Mouse (Mus musculus) inflammation-experienced regulatory T-cells, adult 6 months (primary cell): ENCODE data around the gene Sphk1. TPM values are rescaled to one million over a fixed set of nuclear protein-coding genes. Genes with fewer than 3 reads are reported as not detected.
A peak's percentile ranks its signal among the peaks of the same experiment; 100 is the strongest.

Source experiments
- ATAC-seq: one replicate; pipeline ENCODE4 v1.8.0; 2017
- polyA plus RNA-seq, 3 experiments: library from polyadenylated mRNA; unstranded; fragments of 100-300 nt; shearing (Covaris generic); gene quantifications; one replicate each; pipeline ENCODE4 v1.2.1; 2017

The Sphk1 gene
- polyA plus RNA-seq, 3 experiments from 2014 or later = not detected

- no peak for ATAC-seq
These were observed 22.0 kb upstream of the Sphk1 start for GRCm38 (mm10) chr11:116508689-116509088.

GRCm38 (mm10) chr11:116511301-116511868 is 19.3 kb upstream of the Sphk1 start:
- no peak for ATAC-seq

- ATAC-seq = no peak
These were observed 18.6 kb upstream of the Sphk1 start for GRCm38 (mm10) chr11:116512154-116512553.

GRCm38 (mm10) chr11:116512987-116513386 is 17.7 kb upstream of the Sphk1 start:
- no peak for ATAC-seq

GRCm38 (mm10) chr11:116513531-116514038 is 17.1 kb upstream of the Sphk1 start:
- ATAC-seq = no peak

- no peak for ATAC-seq
These were observed 15.2 kb upstream of the Sphk1 start for GRCm38 (mm10) chr11:116515330-116516020.

- no peak for ATAC-seq
These were observed 12.2 kb upstream of the Sphk1 start for GRCm38 (mm10) chr11:116518482-116518881.

- no peak for ATAC-seq
These were observed 9.6 kb upstream of the Sphk1 start for GRCm38 (mm10) chr11:116521143-116521542.

- ATAC-seq = no peak
These were observed 8.7 kb upstream of the Sphk1 start for GRCm38 (mm10) chr11:116522046-116522445.

GRCm38 (mm10) chr11:116522886-116523698 is 7.6 kb upstream of the Sphk1 start:
- no peak for ATAC-seq

GRCm38 (mm10) chr11:116523699-116524189 is 7.0 kb upstream of the Sphk1 start:
- no peak for ATAC-seq

- no peak for ATAC-seq
These were observed 1.9 kb upstream of the Sphk1 start for GRCm38 (mm10) chr11:116528636-116529320.

GRCm38 (mm10) chr11:116531371-116532191 is 856 bp downstream of the Sphk1 start:
- no peak for ATAC-seq

GRCm38 (mm10) chr11:116532262-116532809 is 1.6 kb downstream of the Sphk1 start:
- ATAC-seq = no peak

GRCm38 (mm10) chr11:116532810-116533338 is 2.1 kb downstream of the Sphk1 start:
- peak; percentile 28 for ATAC-seq

- ATAC-seq = no peak
These were observed 2.8 kb downstream of the Sphk1 start for GRCm38 (mm10) chr11:116533341-116534153.

GRCm38 (mm10) chr11:116534154-116534865 is 3.6 kb downstream of the Sphk1 start:
- peak; percentile 54 for ATAC-seq

GRCm38 (mm10) chr11:116536685-116537084 is 6.0 kb downstream of the Sphk1 start:
- no peak for ATAC-seq

GRCm38 (mm10) chr11:116537388-116537787 is 6.7 kb downstream of the Sphk1 start:
- no peak for ATAC-seq
